Mouse (Mus musculus) CH12.LX (cell line): ENCODE data around the gene Rbm44. TPM values are rescaled to one million over a fixed set of nuclear protein-coding genes. Genes with fewer than 3 reads are reported as not detected.

Experiments
- DNase-seq: peaks from one replicate; pipeline ENCODE4 v3.0.0-alpha.2; 2013; ENCODE audit errors: extremely low read depth
- H3K27ac ChIP-seq: 2 replicates; pipeline ENCODE4 v1.5.1; 2012; ENCODE audit warnings: low read depth, mild to moderate bottlenecking, control low read depth, moderate library complexity; ENCODE audit not compliant: insufficient read depth
- H3K27me3 ChIP-seq: replicated peaks from 2 replicates; pipeline ENCODE3; 2012; ENCODE audit warnings: inconsistent platforms
- H3K36me3 ChIP-seq, 2 experiments: replicated peaks in 1 of 2; 2 replicates each; pipeline versions ENCODE3 to v1.6.1; 2012; ENCODE audit warnings: inconsistent platforms in 1 of 2, low read length in 1 of 2, mild to moderate bottlenecking in 1 of 2, mixed read lengths in 1 of 2, moderate library complexity in 1 of 2; ENCODE audit not compliant: control insufficient read depth in 1 of 2, insufficient read depth in 1 of 2
- H3K4me1 ChIP-seq, 2 experiments: 2 replicates each; pipeline ENCODE4 v1.6.1; 2012; ENCODE audit warnings: inconsistent platforms in 1 of 2, moderate library complexity in 1 of 2; ENCODE audit not compliant: insufficient read depth in 2 of 2, control insufficient read depth in 1 of 2
- H3K4me2 ChIP-seq: 2 replicates; pipeline ENCODE4 v1.6.1; 2012; ENCODE audit warnings: low read depth, mild to moderate bottlenecking, control low read depth; ENCODE audit not compliant: poor library complexity, insufficient read depth, severe bottlenecking
- H3K4me3 ChIP-seq, 3 experiments: fragments of 150-350 bp in 1 of 3; sonication (generic) in 1 of 3; replicated peaks in 1 of 3; 2 replicates each; pipeline versions ENCODE3 to v1.5.1; 2011 to 2012; ENCODE audit warnings: low read depth in 2 of 3, low read length in 2 of 3, mild to moderate bottlenecking in 2 of 3, moderate library complexity in 2 of 3, control low read depth in 1 of 3, improper control_type of control experiment in 1 of 3, inconsistent platforms in 1 of 3, mixed read lengths in 1 of 3; ENCODE audit not compliant: poor library complexity in 1 of 3
- H3K79me2 ChIP-seq: replicated peaks from 2 replicates; pipeline ENCODE4 v1.6.1; 2012; ENCODE audit warnings: mild to moderate bottlenecking, moderate library complexity; ENCODE audit not compliant: control insufficient read depth, poor library complexity, insufficient read depth, severe bottlenecking; ENCODE audit errors: extremely low read depth
- H3K9ac ChIP-seq: 2 replicates; pipeline ENCODE4 v1.6.1; 2012; ENCODE audit warnings: low read depth, mild to moderate bottlenecking, control low read depth, moderate library complexity; ENCODE audit not compliant: insufficient read depth
- H3K9me3 ChIP-seq: replicated peaks from 2 replicates; pipeline ENCODE3; 2012; ENCODE audit warnings: low read length, inconsistent platforms, mixed read lengths
- GABPA ChIP-seq: IDR thresholded peaks from 2 replicates; pipeline ENCODE4 v1.6.1; 2012; ENCODE audit warnings: low read depth, low read length, improper control_type of control experiment, inconsistent platforms; ENCODE audit not compliant: insufficient replicate concordance
- NELFE ChIP-seq: IDR thresholded peaks from 2 replicates; pipeline ENCODE4 v1.6.1; 2011; ENCODE audit warnings: low read depth, low read length, improper control_type of control experiment
- USF2 ChIP-seq: conservative IDR thresholded peaks from 2 replicates; pipeline ENCODE4 v1.6.1; 2011; ENCODE audit warnings: low read depth, low read length, improper control_type of control experiment
- dilution Hi-C: fragments of 300-500 bp; cut with MboI; formaldehyde crosslinking; loops from 2 replicates; pipeline ENCODE4 v1.14.3; 2020; ENCODE audit warnings: low sequenced_read_pairs; ENCODE audit not compliant: extremely low pct_unique_long_range_greater_than_20kb, extremely low pct_ligation_motif_present
- in situ Hi-C: fragments of 300-500 bp; cut with MboI; formaldehyde crosslinking; loops from 3 replicates; pipeline ENCODE4 v1.14.3; 2019; ENCODE audit warnings: low sequenced_read_pairs, low pct_ligation_motif_present, low pct_unique_long_range_greater_than_20kb, mixed read lengths
- polyA plus RNA-seq: library from polyadenylated mRNA; unstranded; fragments of >175 nt; gene quantifications from 2 replicates; pipeline ENCODE4 v1.2.1, GENCODE M21; 2012; ENCODE audit warnings: low read depth; ENCODE audit not compliant: insufficient read length
- total RNA-seq, 2 experiments: library from RNA; depleted of rRNA; stranded (reverse); fragments of 300-350 nt in 1 of 2; fragments of >200 nt in 1 of 2; gene quantifications; 2 replicates each; pipeline ENCODE4 v1.2.3; 2012 to 2014

The Rbm44 gene
- total and polyA plus RNA-seq, 3 experiments, result 0.23 to 0.44 TPM; not detected in 1

DNA sequence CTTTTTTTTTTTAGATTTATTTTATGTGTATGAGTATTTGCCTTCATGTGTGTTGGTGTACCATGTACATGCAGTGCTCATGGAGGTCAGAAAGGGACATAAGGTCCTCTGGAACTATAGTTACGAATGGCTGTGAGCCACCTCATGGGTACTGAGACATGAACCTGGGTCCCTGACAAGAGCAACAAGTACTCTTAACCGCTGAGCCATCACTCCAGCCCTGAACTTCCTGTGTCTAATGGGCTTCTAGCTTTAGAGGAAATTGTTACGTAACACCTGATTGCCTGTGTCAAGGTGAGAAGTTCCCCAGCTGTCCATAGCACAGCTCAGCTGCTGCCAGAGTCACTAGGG, 75.4 kb downstream of the Rbm44 start:
- H3K4me2 ChIP-seq, result no peak overlapping the region
- no peak overlapping the region for H3K9ac ChIP-seq
- in situ Hi-C loops, result no loop called here
- no peaks in the 10 kb centered on the region for H3K9me3 ChIP-seq
- TF ChIP-seq GABPA (no peak), USF2 (no peak), NELFE (no peak)
- DNase-seq, result no peak
- H3K4me1 ChIP-seq, result peaks cover 12 to 41% of the 10 kb centered on the region in 2 experiments; a peak in 3 of 4 replicates
- no peak overlapping the region for H3K4me3 ChIP-seq
- peaks cover 1% of the 10 kb centered on the region for H3K27me3 ChIP-seq
- no peak overlapping the region for H3K27ac ChIP-seq
- no peaks in the 10 kb centered on the region for H3K36me3 ChIP-seq
- dilution Hi-C loops, result no loop called here
- H3K79me2 ChIP-seq, result no peaks in the 10 kb centered on the region

Other genes starting within 250 kb of the Rbm44 start
- gene Mlph, start 230.0 kb upstream of the Rbm44 start, total RNA-seq (2012; rRNA removed), result not detected in 2 replicates
- gene Mlph, start 230.0 kb upstream of the Rbm44 start, total RNA-seq (2014; rRNA removed), result not detected in 2 replicates
- gene Mlph, start 230.0 kb upstream of the Rbm44 start, polyA plus RNA-seq, result not detected in 2 replicates
- gene Prlh, start 192.0 kb upstream of the Rbm44 start, total RNA-seq (2012; rRNA removed), result not detected in 2 replicates
- not detected in 2 replicates for gene Prlh, start 192.0 kb upstream of the Rbm44 start, total RNA-seq (2014; rRNA removed)
- not detected in 2 replicates for gene Prlh, start 192.0 kb upstream of the Rbm44 start, polyA plus RNA-seq
- 0.55 and 0.64 TPM in 2 replicates for gene Rab17, start 175.4 kb upstream of the Rbm44 start, total RNA-seq (2012; rRNA removed)
- 0.15 and 0.26 TPM in 2 replicates for gene Rab17, start 175.4 kb upstream of the Rbm44 start, total RNA-seq (2014; rRNA removed)
- gene Rab17, start 175.4 kb upstream of the Rbm44 start, polyA plus RNA-seq, result 0.59 and 1.1 TPM in 2 replicates
- gene Lrrfip1, start 146.4 kb upstream of the Rbm44 start, total RNA-seq (2012; rRNA removed), result 19.1 and 22.8 TPM in 2 replicates
- gene Lrrfip1, start 146.4 kb upstream of the Rbm44 start, total RNA-seq (2014; rRNA removed), result 16.9 and 17.2 TPM in 2 replicates
- 30.5 and 31.7 TPM in 2 replicates for gene Lrrfip1, start 146.4 kb upstream of the Rbm44 start, polyA plus RNA-seq
- not detected in 2 replicates for gene Ramp1, start 34.7 kb downstream of the Rbm44 start, total RNA-seq (2012; rRNA removed)
- gene Ramp1, start 34.7 kb downstream of the Rbm44 start, total RNA-seq (2014; rRNA removed), result not detected in 2 replicates
- not detected in 2 replicates for gene Ramp1, start 34.7 kb downstream of the Rbm44 start, polyA plus RNA-seq
- 30.3 and 35.6 TPM in 2 replicates for gene Ube2f, start 105.2 kb downstream of the Rbm44 start, total RNA-seq (2012; rRNA removed)
- gene Ube2f, start 105.2 kb downstream of the Rbm44 start, total RNA-seq (2014; rRNA removed), result 58.1 and 58.8 TPM in 2 replicates
- 69.3 and 70.5 TPM in 2 replicates for gene Ube2f, start 105.2 kb downstream of the Rbm44 start, polyA plus RNA-seq
- gene Scly, start 153.2 kb downstream of the Rbm44 start, total RNA-seq (2012; rRNA removed), result 25.6 and 31.9 TPM in 2 replicates
- gene Scly, start 153.2 kb downstream of the Rbm44 start, total RNA-seq (2014; rRNA removed), result 15.8 and 21.3 TPM in 2 replicates
- gene Scly, start 153.2 kb downstream of the Rbm44 start, polyA plus RNA-seq, result 66.6 and 71.2 TPM in 2 replicates
- gene Espnl, start 177.0 kb downstream of the Rbm44 start, total RNA-seq (2012; rRNA removed), result 9.8 and 10.5 TPM in 2 replicates
- gene Espnl, start 177.0 kb downstream of the Rbm44 start, total RNA-seq (2014; rRNA removed), result 7.0 and 7.8 TPM in 2 replicates
- 10.7 and 11.2 TPM in 2 replicates for gene Espnl, start 177.0 kb downstream of the Rbm44 start, polyA plus RNA-seq
- 0.17 and 0.34 TPM in 2 replicates for gene Klhl30, start 205.9 kb downstream of the Rbm44 start, total RNA-seq (2012; rRNA removed)
- 0.30 and 0.32 TPM in 2 replicates for gene Klhl30, start 205.9 kb downstream of the Rbm44 start, total RNA-seq (2014; rRNA removed)
- gene Klhl30, start 205.9 kb downstream of the Rbm44 start, polyA plus RNA-seq, result 0.47 and 0.49 TPM in 2 replicates
- gene Erfe, start 221.3 kb downstream of the Rbm44 start, total RNA-seq (2012; rRNA removed), result 5.7 and 8.4 TPM in 2 replicates
- gene Erfe, start 221.3 kb downstream of the Rbm44 start, total RNA-seq (2014; rRNA removed), result 2.1 and 2.2 TPM in 2 replicates
- gene Erfe, start 221.3 kb downstream of the Rbm44 start, polyA plus RNA-seq, result 1.8 and 2.3 TPM in 2 replicates